Mouse (Mus musculus) CH12.LX (cell line): ENCODE results near the gene Pum1. TPM values are rescaled to one million over a fixed set of nuclear protein-coding genes. Genes with fewer than 3 reads are reported as not detected.

Source experiments
- DNase-seq: peaks from one replicate; pipeline ENCODE4 v3.0.0-alpha.2; 2013; ENCODE audit errors: extremely low read depth
- H3K27ac ChIP-seq: 2 replicates; pipeline ENCODE4 v1.5.1; 2012; ENCODE audit warnings: low read depth, mild to moderate bottlenecking, control low read depth, moderate library complexity; ENCODE audit not compliant: insufficient read depth
- H3K27me3 ChIP-seq: replicated peaks from 2 replicates; pipeline ENCODE3; 2012; ENCODE audit warnings: inconsistent platforms
- H3K36me3 ChIP-seq, 2 experiments: replicated peaks in 1 of 2; 2 replicates each; pipeline versions ENCODE3 to v1.6.1; 2012; ENCODE audit warnings: inconsistent platforms in 1 of 2, low read length in 1 of 2, mild to moderate bottlenecking in 1 of 2, mixed read lengths in 1 of 2, moderate library complexity in 1 of 2; ENCODE audit not compliant: control insufficient read depth in 1 of 2, insufficient read depth in 1 of 2
- H3K4me1 ChIP-seq, 2 experiments: 2 replicates each; pipeline ENCODE4 v1.6.1; 2012; ENCODE audit warnings: inconsistent platforms in 1 of 2, moderate library complexity in 1 of 2; ENCODE audit not compliant: insufficient read depth in 2 of 2, control insufficient read depth in 1 of 2
- H3K4me2 ChIP-seq: 2 replicates; pipeline ENCODE4 v1.6.1; 2012; ENCODE audit warnings: low read depth, mild to moderate bottlenecking, control low read depth; ENCODE audit not compliant: poor library complexity, insufficient read depth, severe bottlenecking
- H3K4me3 ChIP-seq, 3 experiments: fragments of 150-350 bp in 1 of 3; sonication (generic) in 1 of 3; replicated peaks in 1 of 3; 2 replicates each; pipeline versions ENCODE3 to v1.5.1; 2011 to 2012; ENCODE audit warnings: low read depth in 2 of 3, low read length in 2 of 3, mild to moderate bottlenecking in 2 of 3, moderate library complexity in 2 of 3, control low read depth in 1 of 3, improper control_type of control experiment in 1 of 3, inconsistent platforms in 1 of 3, mixed read lengths in 1 of 3; ENCODE audit not compliant: poor library complexity in 1 of 3
- H3K79me2 ChIP-seq: replicated peaks from 2 replicates; pipeline ENCODE4 v1.6.1; 2012; ENCODE audit warnings: mild to moderate bottlenecking, moderate library complexity; ENCODE audit not compliant: control insufficient read depth, poor library complexity, insufficient read depth, severe bottlenecking; ENCODE audit errors: extremely low read depth
- H3K9ac ChIP-seq: 2 replicates; pipeline ENCODE4 v1.6.1; 2012; ENCODE audit warnings: low read depth, mild to moderate bottlenecking, control low read depth, moderate library complexity; ENCODE audit not compliant: insufficient read depth
- H3K9me3 ChIP-seq: replicated peaks from 2 replicates; pipeline ENCODE3; 2012; ENCODE audit warnings: low read length, inconsistent platforms, mixed read lengths
- CHD1 ChIP-seq: IDR thresholded peaks from 2 replicates; pipeline ENCODE4 v1.6.1; 2012; ENCODE audit warnings: low read depth, low read length, improper control_type of control experiment, inconsistent platforms
- ELF1 ChIP-seq: IDR thresholded peaks from 2 replicates; pipeline ENCODE4 v1.6.1; 2014; ENCODE audit warnings: low read depth, mild to moderate bottlenecking, inconsistent platforms, low read length, improper control_type of control experiment
- EP300 ChIP-seq: IDR thresholded peaks from 2 replicates; pipeline ENCODE4 v1.6.1; 2011; ENCODE audit warnings: low read length, improper control_type of control experiment
- GABPA ChIP-seq: IDR thresholded peaks from 2 replicates; pipeline ENCODE4 v1.6.1; 2012; ENCODE audit warnings: low read depth, low read length, improper control_type of control experiment, inconsistent platforms; ENCODE audit not compliant: insufficient replicate concordance
- HCFC1 ChIP-seq: IDR thresholded peaks from 2 replicates; pipeline ENCODE4 v1.6.1; 2012; ENCODE audit warnings: low read depth, mild to moderate bottlenecking, inconsistent platforms, low read length, improper control_type of control experiment
- IRF4 ChIP-seq: IDR thresholded peaks from 2 replicates; pipeline ENCODE4 v1.6.1; 2014; ENCODE audit warnings: low read depth, mild to moderate bottlenecking, inconsistent platforms, low read length, improper control_type of control experiment
- KAT2A ChIP-seq: IDR thresholded peaks from 2 replicates; pipeline ENCODE4 v1.6.1; 2012; ENCODE audit warnings: low read length, improper control_type of control experiment, inconsistent platforms; ENCODE audit not compliant: insufficient replicate concordance
- MAX ChIP-seq: IDR thresholded peaks from 2 replicates; pipeline ENCODE4 v1.6.1; 2011; ENCODE audit warnings: low read length, improper control_type of control experiment
- NRF1 ChIP-seq: IDR thresholded peaks from 2 replicates; pipeline ENCODE4 v1.6.1; 2014; ENCODE audit warnings: low read depth, mild to moderate bottlenecking, inconsistent platforms, low read length, improper control_type of control experiment, moderate library complexity
- POLR2A ChIP-seq: IDR thresholded peaks from 2 replicates; pipeline ENCODE4 v1.6.1; 2011; ENCODE audit warnings: low read depth, mild to moderate bottlenecking, improper control_type of control experiment, low read length
- POLR2AphosphoS2 ChIP-seq: IDR thresholded peaks from 2 replicates; pipeline ENCODE4 v1.6.1; 2011; ENCODE audit warnings: low read depth, low read length, improper control_type of control experiment
- SIN3A ChIP-seq: IDR thresholded peaks from 2 replicates; pipeline ENCODE4 v1.6.1; 2012; ENCODE audit warnings: low read length, improper control_type of control experiment, inconsistent platforms
- USF2 ChIP-seq: conservative IDR thresholded peaks from 2 replicates; pipeline ENCODE4 v1.6.1; 2011; ENCODE audit warnings: low read depth, low read length, improper control_type of control experiment
- ZC3H11A ChIP-seq: IDR thresholded peaks from 2 replicates; pipeline ENCODE4 v1.6.1; 2012; ENCODE audit warnings: low read depth, mild to moderate bottlenecking, inconsistent platforms, low read length, improper control_type of control experiment
- dilution Hi-C: fragments of 300-500 bp; cut with MboI; formaldehyde crosslinking; loops from 2 replicates; pipeline ENCODE4 v1.14.3; 2020; ENCODE audit warnings: low sequenced_read_pairs; ENCODE audit not compliant: extremely low pct_unique_long_range_greater_than_20kb, extremely low pct_ligation_motif_present
- in situ Hi-C: fragments of 300-500 bp; cut with MboI; formaldehyde crosslinking; loops from 3 replicates; pipeline ENCODE4 v1.14.3; 2019; ENCODE audit warnings: low sequenced_read_pairs, low pct_ligation_motif_present, low pct_unique_long_range_greater_than_20kb, mixed read lengths
- polyA plus RNA-seq: library from polyadenylated mRNA; unstranded; fragments of >175 nt; gene quantifications from 2 replicates; pipeline ENCODE4 v1.2.1, GENCODE M21; 2012; ENCODE audit warnings: low read depth; ENCODE audit not compliant: insufficient read length
- total RNA-seq, 2 experiments: library from RNA; depleted of rRNA; stranded (reverse); fragments of 300-350 nt in 1 of 2; fragments of >200 nt in 1 of 2; gene quantifications; 2 replicates each; pipeline ENCODE4 v1.2.3; 2012 to 2014

Pum1 gene
- total and polyA plus RNA-seq, 3 experiments: 17.1 to 41.0 (median 38.0) TPM

DNA sequence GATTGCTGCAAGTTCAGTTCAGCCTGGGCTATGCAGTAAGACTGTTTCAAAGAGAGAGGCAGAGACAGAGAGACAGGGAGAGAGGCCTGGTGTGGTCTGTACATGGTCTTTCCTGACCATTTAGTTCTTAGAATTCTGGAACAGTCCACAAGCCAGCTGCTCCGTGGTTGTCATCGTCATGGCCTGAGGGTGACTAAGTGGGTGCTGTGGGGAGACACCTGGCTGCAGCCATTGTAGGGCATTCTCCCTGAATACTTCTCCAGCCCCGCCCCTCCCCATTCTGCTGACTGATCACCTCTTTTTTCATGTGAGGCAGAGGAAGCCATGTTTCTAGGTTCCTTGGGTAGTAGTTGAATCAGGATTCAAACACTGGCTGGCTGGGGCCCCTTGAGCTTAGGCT, 156.7 kb downstream of the Pum1 start:
- Histone ChIP-seq H3K27ac (no peak overlapping the region), H3K36me3 (no peaks in the 10 kb centered on the region)

DNA sequence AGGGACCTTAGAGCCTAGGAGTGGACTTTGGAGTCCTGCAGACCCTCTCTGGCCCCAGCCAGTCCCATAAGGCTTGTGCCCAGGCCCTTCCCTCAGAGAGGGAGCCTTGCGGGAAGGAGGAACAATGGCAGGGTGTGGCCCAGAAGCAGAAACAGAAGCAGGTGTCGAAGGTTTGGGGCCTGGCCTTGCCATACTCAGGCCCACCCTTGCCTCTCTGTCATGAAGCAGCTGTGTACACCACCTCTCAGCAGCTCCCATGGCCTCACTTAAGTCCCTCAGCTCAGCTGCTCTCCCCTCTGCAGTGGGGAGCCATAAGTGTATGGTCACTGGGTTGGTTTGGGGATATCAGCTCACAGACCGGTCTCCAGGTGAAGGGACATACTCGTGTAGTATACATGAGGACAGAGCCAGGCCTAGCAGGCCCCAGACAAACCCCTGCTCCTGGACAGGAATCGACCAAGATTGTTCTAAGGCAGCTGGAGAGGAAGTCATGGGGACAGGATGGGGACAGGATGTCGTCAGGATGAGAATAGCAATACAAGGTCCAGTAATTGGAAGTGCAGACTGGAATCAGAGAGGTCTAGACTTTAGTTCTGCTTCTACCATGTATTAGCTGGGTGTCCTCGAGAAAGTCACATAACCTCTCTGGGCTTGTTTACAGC, 157.6 kb downstream of the Pum1 start:
- Histone ChIP-seq H3K9me3 (no peaks in the 10 kb centered on the region), H3K4me3 (no peak overlapping the region), H3K4me2 (no peak overlapping the region), H3K4me1 (peaks cover 4 to 11% of the 10 kb centered on the region in 2 experiments; a peak in 2 of 4 replicates), H3K27ac (no peak overlapping the region), H3K36me3 (no peaks in the 10 kb centered on the region)
- in situ Hi-C loops: no loop called here
- TF ChIP-seq IRF4: no peak
- no peak for TF ChIP-seq POLR2A
- no peak for TF ChIP-seq HCFC1
- TF ChIP-seq CHD1: no peak
- no peak for TF ChIP-seq POLR2AphosphoS2
- TF ChIP-seq NRF1: no peak
- TF ChIP-seq, all 38 proteins: peak for 0
- dilution Hi-C loops: no loop called here
- H3K79me2 ChIP-seq: no peaks in the 10 kb centered on the region
- H3K9ac ChIP-seq: no peak overlapping the region
- no peak for DNase-seq
- peaks cover 73% of the 10 kb centered on the region for H3K27me3 ChIP-seq

More for the DNA sequence above, 156.7 kb downstream of the Pum1 start:
- Histone ChIP-seq H3K4me3 (no peak overlapping the region), H3K27me3 (peaks cover 78% of the 10 kb centered on the region), H3K4me2 (no peak overlapping the region), H3K4me1 (peaks cover 4 to 7% of the 10 kb centered on the region in 2 experiments; a peak in 2 of 4 replicates), H3K9ac (no peak overlapping the region), H3K79me2 (no peaks in the 10 kb centered on the region), H3K9me3 (no peaks in the 10 kb centered on the region)
- TF ChIP-seq IRF4 (no peak), GABPA (no peak), MAX (no peak), EP300 (no peak), SIN3A (no peak), ELF1 (no peak), KAT2A (no peak), POLR2A (no peak), ZC3H11A (no peak), USF2 (no peak)
- in situ Hi-C loops (no loop called here), dilution Hi-C loops (no loop called here)
- DNase-seq: no peak
